Mouse (Mus musculus) liver, adult 2 months (tissue): ENCODE results near the gene Igsf23.
"Not testable (repeated sequence)": the region's sequence is repeated elsewhere in the genome, so short reads cannot be mapped to it uniquely, and the experiment has no call there.

Experiments used
- CTCF ChIP-seq: fragments of 200-500 bp; IDR thresholded peaks from 2 replicates; pipeline ENCODE4 v1.5.1; 2011; ENCODE audit warnings: low read depth, low read length, control low read depth
- POLR2A ChIP-seq: fragments of 200-500 bp; IDR thresholded peaks from 2 replicates; pipeline ENCODE4 v1.6.1; 2011; ENCODE audit warnings: low read length, control low read depth; ENCODE audit not compliant: insufficient read depth; ENCODE audit errors: extremely low read depth

GRCm38 (mm10) chr7:19996721-19997120 is 46.2 kb upstream of the Igsf23 start:
- TF ChIP-seq POLR2A, CTCF: not testable (repeated sequence)
